ENCODE assay signal across 13 mouse cellular contexts in genomic region chr7:24455726-24456125, GRCm38 (mm10). TPM values are rescaled to one million over a fixed set of nuclear protein-coding genes. Genes with fewer than 3 reads are reported as not detected.
DNase-seq lines count a peak whose midpoint lies in the region.
"Had no signal": no experiment of that assay in that cellular context is flagged by ENCODE, and none has a peak within 500 bp of the region (broad histone marks: within the 10 kb centered on the region; RNA-seq: fewer than 3 reads in every experiment).

No protein-coding gene starts in this region.

- DNase-seq in adrenal gland, adult (ENCODE audit: inconsistent age in 2 of 2, low spot score in 1 of 2), result peak; percentile 35 to 54
- no peak for DNase-seq in adrenal gland, postnatal 36 days
- DNase-seq in heart, adult 8-10 months (ENCODE audit: low spot score), result peak; percentile 63
- DNase-seq in heart, postnatal 36 days, result no peak
- DNase-seq in kidney, adult 9 months, result peak; percentile 61
- no peak for DNase-seq in kidney, postnatal 4 days
- DNase-seq in lung, postnatal 25 days (ENCODE audit: low spot score), result peak; percentile 71
- no peak for DNase-seq in frontal cortex, postnatal 36 days (ENCODE audit: low spot score in 2 of 2)
- DNase-seq: cerebellum, adult 8-10 months; gastrocnemius, postnatal 14 days had no signal

- intact Hi-C loops in heart, postnatal 36 days (cut with DNase I), result no loop called here

RNA-seq across cellular contexts. Expression of gene Irgc1, which starts 3.6 kb away (rescaled TPM):
- total RNA-seq in adrenal gland, postnatal 36 days (2021), result not detected
- total RNA-seq in heart, adult 8-10 months (2022), result under 1 TPM in 1 of 4 experiments, not detected in 3; 0.32 TPM
- not detected for total RNA-seq in heart, postnatal 36 days (2021)
- total RNA-seq: common myeloid progenitor, adult 5-6 weeks; ES-E14; layer of hippocampus, postnatal 25 days had no signal

RNA-seq across cellular contexts. Expression of gene Plaur, which starts 6.6 kb away (rescaled TPM):
- 1 to 10 TPM; 7.9 to 9.8 TPM for total RNA-seq in adrenal gland, postnatal 36 days (2021)
- 1 to 10 TPM; 1.7 to 9.2 (median 2.6) TPM for total RNA-seq in heart, adult 8-10 months (2022)
- total RNA-seq in heart, postnatal 36 days (2021), result 1 to 10 TPM; 1.9 to 3.3 TPM

RNA-seq across cellular contexts. Expression of gene Cadm4, which starts 26.1 kb away (rescaled TPM):
- total RNA-seq in adrenal gland, postnatal 36 days (2021), result 1 to 10 TPM; 2.8 to 3.6 TPM
- total RNA-seq in heart, adult 8-10 months (2022), result 10 to 100 TPM; 16.6 to 22.0 (median 18.7) TPM
- 10 to 100 TPM; 13.1 to 13.6 TPM for total RNA-seq in heart, postnatal 36 days (2021)
- total RNA-seq: common myeloid progenitor, adult 5-6 weeks had no signal

RNA-seq across cellular contexts. Expression of gene Zfp428, which starts 51.1 kb away (rescaled TPM):
- 1 to 10 TPM; 6.0 to 6.8 TPM for total RNA-seq in adrenal gland, postnatal 36 days (2021)
- total RNA-seq in heart, adult 8-10 months (2022), result 10 to 100 TPM; 15.1 to 17.1 (median 15.6) TPM
- 10 to 100 TPM; 11.5 to 13.8 TPM for total RNA-seq in heart, postnatal 36 days (2021)

RNA-seq across cellular contexts. Expression of gene Smg9, which starts 56.3 kb away (rescaled TPM):
- total RNA-seq in adrenal gland, postnatal 36 days (2021), result 10 to 100 TPM; 17.8 to 21.1 TPM
- total RNA-seq in heart, adult 8-10 months (2022), result 1 to 10 TPM; 5.9 to 8.3 (median 8.0) TPM
- total RNA-seq in heart, postnatal 36 days (2021), result 1 to 10 TPM; 7.1 to 9.6 TPM

Comparison
In these comparisons a context has a peak if more than half of its experiments do, and no peak if none do; other contexts are left out.
1. DNase-seq: peak in adrenal gland, adult (2 of 2), heart, adult 8-10 months (single experiment), kidney, adult 9 months (single experiment) and lung, postnatal 25 days (single experiment); none in adrenal gland, postnatal 36 days (0 of 2), heart, postnatal 36 days (0 of 2), kidney, postnatal 4 days (0 of 2) and frontal cortex, postnatal 36 days (0 of 2).